Mouse (Mus musculus) megakaryocyte progenitor cell, adult 5-6 weeks (primary cell): Measurements from ENCODE around the gene Svs5. TPM values are rescaled to one million over a fixed set of nuclear protein-coding genes. Genes with fewer than 3 reads are reported as not detected.
"Not testable (repeated sequence)": the region's sequence is repeated elsewhere in the genome, so short reads cannot be mapped to it uniquely, and the experiment has no call there.

Source experiments
- ATAC-seq: replicated peaks from 2 replicates; pipeline ENCODE4 v1.8.0; 2016; ENCODE audit warnings: mild to moderate bottlenecking, moderate TSS enrichment, inconsistent platforms; ENCODE audit not compliant: poor library complexity
- total RNA-seq, 2 experiments: library from RNA; stranded (forward) in 1 of 2; stranded (reverse) in 1 of 2; fragments of 157-497, 149-512 nt in 1 of 2; fragments of 200-1000 nt in 1 of 2; gene quantifications; 2 replicates each; pipeline versions ENCODE4 v1.2.3 to v1.2.4; 2015 to 2017

Svs5 gene
- not detected in 2 replicates for total RNA-seq (2015)
- total RNA-seq (2017) = not detected in 2 replicates

GRCm38 (mm10) chr2:164332440-164332839 lies at the start of gene Svs5:
TSS of gene Svs5 (plus strand) at chr2:164332740.
- ATAC-seq = not testable (repeated sequence)

GRCm38 (mm10) chr2:164288968-164289367 lies 43.6 kb upstream of the Svs5 start, which contains the start of gene Svs3a:
TSS of gene Svs3a (plus strand) at chr2:164289268.
- not testable (repeated sequence) for ATAC-seq

- no peak for ATAC-seq
Measured at GRCm38 (mm10) chr2:164312599-164312998, 19.9 kb upstream of the Svs5 start.

DNA sequence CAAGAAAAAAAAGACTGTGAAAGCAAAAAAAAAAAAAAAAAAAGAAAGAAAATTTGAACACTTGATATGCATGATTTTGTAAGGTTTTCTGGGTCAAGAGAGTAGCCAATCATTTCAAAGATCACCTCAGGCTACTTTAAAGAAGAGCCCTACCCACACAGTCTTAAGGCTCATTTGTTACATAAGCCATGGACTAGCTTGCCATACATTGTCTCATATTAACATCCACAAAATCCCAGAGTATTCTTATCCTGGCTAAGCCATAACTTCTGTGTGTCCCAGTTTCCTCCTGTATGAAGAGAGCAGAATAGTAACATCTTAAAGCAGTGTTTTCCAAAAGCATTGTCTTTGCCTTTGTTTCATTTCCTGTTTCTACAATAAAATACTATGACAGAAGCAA lies 17.1 kb upstream of the Svs5 start:
- not testable (repeated sequence) for ATAC-seq

DNA sequence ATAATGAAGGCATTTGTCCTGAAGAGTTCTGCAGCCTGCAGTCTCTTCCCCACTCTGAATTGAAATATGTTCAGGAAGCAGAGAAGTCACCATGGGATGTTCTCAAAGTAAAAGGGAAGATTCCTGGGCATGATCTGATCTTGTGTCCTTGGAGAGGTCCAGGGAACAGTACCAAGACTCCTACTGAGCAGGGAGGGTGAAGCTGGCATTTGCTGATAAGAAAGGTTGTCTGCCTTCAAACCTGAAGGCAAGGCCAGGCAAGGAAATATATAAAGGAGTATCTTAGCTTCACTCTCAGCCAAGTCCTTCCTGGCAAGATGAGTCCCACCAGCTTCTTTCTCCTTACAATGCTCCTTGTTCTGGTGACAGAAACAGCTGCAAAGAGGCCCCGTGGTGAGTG lies 16.1 kb upstream of the Svs5 start, which contains the start of gene Svs6:
Gene Svs6, plus strand, starts transcription at position 301 of the 400 bp plus-strand sequence.
- not testable (repeated sequence) for ATAC-seq

- ATAC-seq = no peak
Measured at GRCm38 (mm10) chr2:164320983-164321382, 11.6 kb upstream of the Svs5 start.

- ATAC-seq = not testable (repeated sequence)
Measured at GRCm38 (mm10) chr2:164343732-164344131, 11.2 kb downstream of the Svs5 start.

GRCm38 (mm10) chr2:164347697-164348096 lies 15.2 kb downstream of the Svs5 start:
- ATAC-seq = not testable (repeated sequence)

GRCm38 (mm10) chr2:164348980-164349379 lies 16.4 kb downstream of the Svs5 start:
- ATAC-seq = peak; percentile 75

DNA sequence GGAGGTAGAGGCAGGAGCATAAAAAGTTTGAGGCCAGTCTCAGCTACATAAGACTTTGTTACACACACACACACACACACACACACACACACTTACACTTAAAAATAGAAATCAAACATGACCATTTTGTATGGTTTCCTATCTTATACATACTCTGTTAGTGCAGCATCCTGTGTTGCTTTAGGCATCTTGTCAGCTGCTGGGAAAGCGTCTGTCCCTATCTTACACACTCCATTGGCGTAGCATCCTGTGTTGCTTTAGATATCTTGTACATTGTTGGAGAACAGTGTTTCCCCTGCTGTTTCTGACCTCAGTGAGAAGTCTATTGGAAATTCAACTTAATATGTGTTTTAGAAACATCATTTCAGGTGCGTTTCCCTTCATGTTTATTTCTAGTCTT lies 20.2 kb downstream of the Svs5 start:
- ATAC-seq = no peak

DNA sequence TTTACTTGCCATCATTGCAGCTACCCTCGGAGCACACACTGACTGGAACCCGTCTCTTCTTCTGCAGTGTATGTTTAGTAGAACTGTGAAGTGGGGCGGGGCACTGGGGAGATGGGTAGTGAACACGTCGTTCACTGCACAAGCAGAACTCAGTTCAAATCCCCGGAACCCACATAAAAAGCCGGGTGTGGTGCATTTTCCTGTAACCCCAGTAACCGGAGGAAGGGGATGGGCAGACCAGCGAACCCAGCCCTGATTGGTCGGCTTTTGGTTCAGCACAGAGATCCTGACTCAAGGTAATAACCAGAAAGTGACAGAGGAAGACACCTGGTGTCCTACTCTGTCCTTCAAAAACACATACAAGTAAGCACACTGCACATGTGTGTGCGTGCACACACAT lies 20.8 kb downstream of the Svs5 start:
- no peak for ATAC-seq

DNA sequence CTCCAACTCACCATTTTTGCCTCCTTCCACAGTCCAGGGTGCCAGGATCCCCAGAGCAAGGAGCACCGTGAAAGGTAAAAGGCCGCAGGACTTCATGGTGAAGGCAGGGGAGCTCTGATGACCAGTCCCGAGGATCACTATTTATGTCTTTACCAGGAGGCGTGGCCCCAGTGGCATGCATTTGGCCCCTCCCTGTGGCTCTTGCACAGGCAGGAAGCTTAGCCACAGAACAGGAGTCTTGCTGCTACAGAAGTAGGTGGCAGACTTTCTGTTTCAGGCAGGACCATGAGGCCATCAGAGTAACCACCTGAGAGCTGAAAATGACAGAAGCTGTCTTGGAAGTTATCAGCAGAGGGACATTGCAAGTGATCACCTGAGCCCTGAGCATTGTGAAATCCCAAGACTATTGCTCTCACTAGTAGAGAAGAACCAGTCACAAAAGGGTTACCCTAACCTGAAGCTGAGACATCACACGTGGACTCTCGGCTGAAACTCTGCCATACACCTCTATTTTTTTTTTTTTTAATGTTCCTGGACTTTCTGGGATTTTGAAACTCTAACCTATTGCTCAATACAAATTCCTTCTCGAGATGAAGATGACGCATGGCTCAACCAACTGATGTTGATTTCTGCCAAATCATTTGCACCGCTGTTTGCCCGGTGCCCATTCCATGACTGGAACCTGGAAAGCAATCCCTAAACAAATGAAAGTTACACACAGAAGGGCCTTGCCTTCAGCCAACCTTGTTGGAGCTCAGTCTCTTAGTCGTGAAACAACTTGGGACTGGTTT lies 23.8 kb downstream of the Svs5 start:
- peak; percentile 77 for ATAC-seq

DNA sequence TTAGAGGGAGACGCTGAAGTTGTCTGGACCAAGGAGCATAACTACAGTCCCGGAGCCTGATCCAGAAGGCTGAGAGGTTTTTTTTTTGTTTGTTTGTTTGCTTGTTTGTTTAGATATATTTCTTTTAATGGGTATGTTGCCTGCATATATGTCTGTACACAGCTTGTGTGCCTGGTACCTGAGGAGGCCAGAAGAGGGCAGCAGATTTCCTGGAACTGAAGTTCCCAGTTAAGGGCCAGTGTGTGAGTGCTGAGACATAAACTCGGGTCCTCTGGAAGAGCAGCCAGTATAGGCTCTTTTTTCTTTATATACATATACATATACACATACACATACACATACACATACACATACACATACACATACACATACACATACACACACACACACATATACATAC lies 25.8 kb downstream of the Svs5 start:
- ATAC-seq = no peak

GRCm38 (mm10) chr2:164359031-164359430 lies 26.5 kb downstream of the Svs5 start:
- no peak for ATAC-seq

DNA sequence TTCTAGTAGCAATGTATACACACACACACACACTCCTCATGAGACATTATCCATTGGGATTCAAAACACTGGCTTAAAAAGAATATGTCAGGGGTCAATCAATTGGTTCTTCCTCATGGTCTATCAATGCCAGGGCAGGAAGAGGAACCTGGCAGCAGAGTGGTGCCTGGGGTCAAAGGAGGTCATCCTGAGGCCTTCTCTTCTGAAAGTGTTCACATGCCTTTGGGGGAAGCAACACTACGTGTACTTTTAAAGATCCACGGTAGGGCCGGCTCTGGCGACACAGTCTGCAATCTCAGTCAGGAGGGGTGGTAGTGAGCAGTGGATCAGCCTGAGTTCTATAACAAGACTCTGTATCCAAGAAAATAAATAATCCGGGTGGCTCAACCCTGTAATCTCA lies 27.1 kb downstream of the Svs5 start:
- ATAC-seq = peak; percentile 42

DNA sequence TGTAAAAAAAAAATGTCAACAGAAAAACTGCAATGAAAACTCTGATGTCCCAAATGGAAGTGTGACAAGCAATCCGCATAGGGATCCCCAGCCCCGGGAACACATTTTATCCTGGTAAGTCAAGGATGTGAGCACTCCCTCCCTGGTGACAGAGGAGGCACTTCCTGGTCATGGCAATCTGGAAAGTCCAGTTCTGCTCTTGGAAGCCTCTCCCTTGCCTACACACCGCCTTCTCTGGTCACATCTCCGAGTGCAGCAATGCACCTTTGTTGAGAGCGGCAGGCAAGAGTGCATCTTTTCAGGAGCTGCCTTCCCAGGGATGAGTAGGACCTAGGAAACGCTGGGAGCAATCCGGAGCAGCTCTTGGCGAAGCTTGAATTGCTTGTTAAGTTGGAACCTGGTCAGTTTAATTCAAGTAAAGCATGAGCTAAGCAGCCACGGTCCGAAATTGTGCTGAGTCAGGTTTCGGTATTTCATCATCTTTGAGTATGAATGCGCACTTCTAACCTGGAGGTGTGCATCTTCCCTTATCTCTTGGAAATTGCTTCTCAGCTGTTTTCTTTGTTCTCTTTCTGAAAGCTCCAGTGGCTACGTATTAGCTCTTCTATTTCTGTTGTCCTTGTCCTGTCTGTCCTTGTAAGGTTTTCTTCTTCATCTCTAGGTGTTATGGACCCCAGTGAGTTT lies 28.6 kb downstream of the Svs5 start:
- ATAC-seq = peak; percentile 36; the same call in 1 of the 2 replicates

DNA sequence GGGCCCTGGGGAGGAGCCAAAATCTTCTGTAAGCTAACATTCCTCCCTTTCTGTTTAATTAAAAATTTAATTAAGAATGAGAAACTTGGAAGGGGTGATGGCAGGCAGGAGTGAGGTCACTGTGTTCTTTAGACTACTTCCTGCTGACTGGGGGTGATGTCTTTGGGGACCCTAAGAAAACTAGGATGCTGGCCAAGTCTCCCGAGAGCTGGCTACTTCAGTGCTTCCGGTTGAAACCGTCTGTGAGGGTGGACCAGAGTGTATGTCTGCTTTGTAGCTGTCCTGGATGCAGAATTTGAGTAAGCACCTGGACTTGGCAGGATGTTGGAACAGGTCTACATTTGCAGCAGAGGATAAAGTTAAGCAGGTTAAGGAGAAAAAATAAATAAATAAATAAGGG lies 34.4 kb downstream of the Svs5 start:
- no peak for ATAC-seq

- ATAC-seq = peak; percentile 40
Measured at GRCm38 (mm10) chr2:164368620-164369105, 36.1 kb downstream of the Svs5 start.

GRCm38 (mm10) chr2:164371371-164371770 lies 38.8 kb downstream of the Svs5 start:
- no peak for ATAC-seq

DNA sequence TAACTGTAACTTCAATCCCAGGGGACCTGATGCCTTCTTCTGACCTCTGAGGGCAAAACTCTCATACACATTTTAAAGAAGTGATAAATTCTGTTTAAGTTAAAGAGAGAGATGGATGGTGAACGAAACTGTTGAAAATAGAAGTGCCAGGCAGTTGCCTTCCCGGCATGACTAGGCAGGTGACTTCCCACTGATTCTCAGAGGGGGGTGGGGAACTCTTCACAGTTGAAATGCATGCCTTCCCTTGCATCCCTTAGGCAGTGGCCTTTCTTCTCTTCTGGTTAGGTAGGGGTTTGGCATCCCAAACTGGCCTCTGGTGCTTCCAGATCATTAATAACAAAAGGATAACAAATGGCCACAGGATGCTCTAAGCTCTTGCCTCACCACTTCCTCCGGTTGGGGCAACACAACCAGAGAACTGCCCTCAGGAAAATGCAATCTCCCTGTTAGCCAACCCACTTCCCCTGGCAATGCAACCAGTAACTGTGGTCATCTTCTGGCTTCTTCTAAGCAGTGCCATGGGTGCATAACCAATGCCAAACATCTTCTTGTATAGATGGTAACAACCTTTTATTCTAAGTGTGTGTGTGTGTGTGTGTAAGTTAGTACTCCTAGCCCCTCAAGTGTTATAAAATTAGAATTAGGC lies 40.0 kb downstream of the Svs5 start:
- peak; percentile 85 for ATAC-seq

GRCm38 (mm10) chr2:164373187-164373586 lies 40.6 kb downstream of the Svs5 start:
- peak; percentile 80 for ATAC-seq
